Mouse (Mus musculus): Measurements from ENCODE around the gene Copg2. TPM values are rescaled to one million over a fixed set of nuclear protein-coding genes. Genes with fewer than 3 reads are reported as not detected.

Gene Copg2
- polyA plus RNA-seq, 2 experiments = 29.8 to 33.8 TPM

- TF ChIP-seq POLR2A (IDR thresholded peaks at IDR 0.05; ENCODE audit: borderline replicate concordance, extremely low read depth, insufficient read depth, insufficient read length) = no peak
- no peak overlapping the region for H3K27ac ChIP-seq (replicated peaks; ENCODE audit: low read depth, low read length)
- H3K36me3 ChIP-seq (ENCODE audit: control insufficient read depth, insufficient read depth, low read length) = no peaks in the 10 kb centered on the region
- WGBS = 45% methylated on average over 7 of the region's 7 CpGs
- H3K27me3 ChIP-seq (ENCODE audit: control insufficient read depth, insufficient read depth, low read length) = no peaks in the 10 kb centered on the region
- no peak for ATAC-seq (ENCODE audit: low FRiP score, low read depth)
- DNase-seq (ENCODE audit: low spot score) = no peak
- H3K4me3 ChIP-seq (replicated peaks; ENCODE audit: low read length) = no peak overlapping the region
- no peak overlapping the region for H3K9ac ChIP-seq (ENCODE audit: low read depth, low read length, severe bottlenecking)
- H3K4me2 ChIP-seq (replicated peaks; ENCODE audit: low read depth, low read length, severe bottlenecking) = no peak overlapping the region
- no peaks in the 10 kb centered on the region for H3K9me3 ChIP-seq (ENCODE audit: control insufficient read depth, low read length)
- peaks cover 31% of the 10 kb centered on the region for H3K4me1 ChIP-seq (ENCODE audit: control insufficient read depth, insufficient read depth, low read length)
Observed at GRCm38 (mm10) chr6:30712484-30712883, 184.1 kb downstream of the Copg2 start.

- Histone ChIP-seq H3K9ac (ENCODE audit: low read depth, low read length, severe bottlenecking) (no peak overlapping the region), H3K4me2 (replicated peaks; ENCODE audit: low read depth, low read length, severe bottlenecking) (no peak overlapping the region), H3K27ac (replicated peaks; ENCODE audit: low read depth, low read length) (peak overlapping the region; percentile 83), H3K9me3 (ENCODE audit: control insufficient read depth, low read length) (no peaks in the 10 kb centered on the region), H3K27me3 (ENCODE audit: control insufficient read depth, insufficient read depth, low read length) (no peaks in the 10 kb centered on the region), H3K36me3 (ENCODE audit: control insufficient read depth, insufficient read depth, low read length) (no peaks in the 10 kb centered on the region), H3K4me3 (replicated peaks; ENCODE audit: low read length) (no peak overlapping the region), H3K4me1 (ENCODE audit: control insufficient read depth, insufficient read depth, low read length) (peaks cover 31% of the 10 kb centered on the region)
- 27% methylated on average over 10 of the region's 10 CpGs for WGBS
- no peak for TF ChIP-seq POLR2A (IDR thresholded peaks at IDR 0.05; ENCODE audit: borderline replicate concordance, extremely low read depth, insufficient read depth, insufficient read length)
- ATAC-seq (ENCODE audit: low FRiP score, low read depth) = no peak
- DNase-seq (ENCODE audit: low spot score) = no peak
Observed at GRCm38 (mm10) chr6:30711365-30711763, 185.2 kb downstream of the Copg2 start.

GRCm38 (mm10) chr6:30710371-30711364 lies 185.9 kb downstream of the Copg2 start:
- Histone ChIP-seq H3K4me3 (replicated peaks; ENCODE audit: low read length) (no peak overlapping the region), H3K4me2 (replicated peaks; ENCODE audit: low read depth, low read length, severe bottlenecking) (peak overlapping the region; percentile 22; the same call in 1 of the 2 replicates), H3K36me3 (ENCODE audit: control insufficient read depth, insufficient read depth, low read length) (no peaks in the 10 kb centered on the region), H3K27me3 (ENCODE audit: control insufficient read depth, insufficient read depth, low read length) (no peaks in the 10 kb centered on the region), H3K9ac (ENCODE audit: low read depth, low read length, severe bottlenecking) (peak overlapping the region; percentile 25; the same call in 1 of the 2 replicates), H3K4me1 (ENCODE audit: control insufficient read depth, insufficient read depth, low read length) (peaks cover 31% of the 10 kb centered on the region), H3K9me3 (ENCODE audit: control insufficient read depth, low read length) (no peaks in the 10 kb centered on the region), H3K27ac (replicated peaks; ENCODE audit: low read depth, low read length) (peak overlapping the region; percentile 83)
- WGBS = 13% methylated on average over 25 of the region's 25 CpGs
- DNase-seq (ENCODE audit: low spot score) (no peak), ATAC-seq (ENCODE audit: low FRiP score, low read depth) (peak; percentile 56; the same call in 1 of the 2 replicates)
- no peak for TF ChIP-seq POLR2A (IDR thresholded peaks at IDR 0.05; ENCODE audit: borderline replicate concordance, extremely low read depth, insufficient read depth, insufficient read length)

GRCm38 (mm10) chr6:30709115-30709514 lies 187.5 kb downstream of the Copg2 start:
- no peak for TF ChIP-seq POLR2A (IDR thresholded peaks at IDR 0.05; ENCODE audit: borderline replicate concordance, extremely low read depth, insufficient read depth, insufficient read length)
- Histone ChIP-seq H3K27me3 (ENCODE audit: control insufficient read depth, insufficient read depth, low read length) (no peaks in the 10 kb centered on the region), H3K4me3 (replicated peaks; ENCODE audit: low read length) (no peak overlapping the region), H3K27ac (replicated peaks; ENCODE audit: low read depth, low read length) (peak overlapping the region; percentile 80), H3K9me3 (ENCODE audit: control insufficient read depth, low read length) (no peaks in the 10 kb centered on the region), H3K4me2 (replicated peaks; ENCODE audit: low read depth, low read length, severe bottlenecking) (peak overlapping the region; percentile 7; the same call in 1 of the 2 replicates), H3K9ac (ENCODE audit: low read depth, low read length, severe bottlenecking) (no peak overlapping the region), H3K36me3 (ENCODE audit: control insufficient read depth, insufficient read depth, low read length) (no peaks in the 10 kb centered on the region), H3K4me1 (ENCODE audit: control insufficient read depth, insufficient read depth, low read length) (peaks cover 29% of the 10 kb centered on the region)
- 16% methylated on average over 6 of the region's 6 CpGs for WGBS
- ATAC-seq (ENCODE audit: low FRiP score, low read depth) (no peak), DNase-seq (ENCODE audit: low spot score) (no peak)

GRCm38 (mm10) chr6:30703977-30704602 lies 192.5 kb downstream of the Copg2 start:
- DNase-seq (ENCODE audit: low spot score) (peak; percentile 83), ATAC-seq (ENCODE audit: low FRiP score, low read depth) (peak; percentile 90)
- Histone ChIP-seq H3K4me3 (replicated peaks; ENCODE audit: low read length) (no peak overlapping the region), H3K27ac (replicated peaks; ENCODE audit: low read depth, low read length) (peak overlapping the region; percentile 68; the same call in 1 of the 2 replicates), H3K36me3 (ENCODE audit: control insufficient read depth, insufficient read depth, low read length) (no peaks in the 10 kb centered on the region), H3K4me2 (replicated peaks; ENCODE audit: low read depth, low read length, severe bottlenecking) (no peak overlapping the region), H3K9me3 (ENCODE audit: control insufficient read depth, low read length) (no peaks in the 10 kb centered on the region), H3K27me3 (ENCODE audit: control insufficient read depth, insufficient read depth, low read length) (no peaks in the 10 kb centered on the region), H3K9ac (ENCODE audit: low read depth, low read length, severe bottlenecking) (no peak overlapping the region), H3K4me1 (ENCODE audit: control insufficient read depth, insufficient read depth, low read length) (peaks cover 13% of the 10 kb centered on the region)
- no peak for TF ChIP-seq POLR2A (IDR thresholded peaks at IDR 0.05; ENCODE audit: borderline replicate concordance, extremely low read depth, insufficient read depth, insufficient read length)
- WGBS = 70% methylated on average over 9 of the region's 9 CpGs

All from limb, embryonic 14.5 days (tissue).